ENCODE assay signal across 8 mouse cellular contexts in the genomic region with DNA sequence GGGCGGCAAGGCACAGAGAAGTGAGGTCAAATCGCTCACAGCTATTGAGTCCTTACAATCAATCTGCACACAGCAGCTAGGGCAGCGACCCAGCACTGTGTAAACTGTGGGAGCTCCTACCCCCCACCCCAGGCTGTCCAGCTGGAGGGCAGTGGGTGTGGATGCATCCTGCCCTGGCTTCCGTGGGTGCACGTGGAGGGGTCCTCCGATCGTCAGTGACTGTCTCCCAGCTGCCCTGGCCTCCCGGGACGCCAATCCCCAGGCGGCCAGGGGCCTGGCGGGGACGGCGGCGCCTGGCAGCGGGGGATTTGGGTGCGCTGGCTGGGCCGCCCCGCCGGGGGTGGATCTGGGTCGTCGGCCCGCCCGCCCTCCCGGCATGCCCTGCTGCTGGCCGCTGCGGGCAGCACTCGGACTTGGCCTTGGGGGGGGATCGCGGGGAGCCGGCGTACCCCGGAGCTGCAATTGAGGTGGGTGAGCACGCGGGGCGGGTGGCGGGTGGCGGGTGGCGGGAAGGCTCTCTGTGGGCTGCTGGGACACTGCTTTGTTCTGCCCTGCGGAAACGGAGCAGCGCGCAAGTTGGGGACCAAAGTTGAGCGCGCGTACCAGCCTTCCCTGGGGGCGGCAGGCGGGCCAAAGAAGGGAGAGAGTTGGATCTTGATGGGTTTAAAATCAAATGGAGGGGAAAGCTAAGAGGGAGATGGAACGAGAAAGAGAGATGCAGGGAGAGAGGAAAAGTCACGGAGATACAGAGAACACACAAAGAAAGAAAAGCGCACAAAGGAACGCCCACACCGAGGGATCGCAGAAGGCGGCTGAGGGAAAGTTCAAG. TPM values are rescaled to one million over a fixed set of nuclear protein-coding genes. Genes with fewer than 3 reads are reported as not detected.
DNase-seq lines count a peak whose midpoint lies in the region; ATAC-seq lines count a peak whose summit lies in the region.

A gene (plus strand): TSS at position 183 of the 829 bp plus-strand sequence.

- peaks cover 14% of the 10 kb centered on the region for H3K4me1 ChIP-seq in embryonic facial prominence, embryonic 14.5 days (ENCODE audit: control insufficient read depth, insufficient read depth, low read length)

- intact Hi-C loops in heart, postnatal 10 days (cut with DNase I), result loop anchor here (2.0 to 10.0 kb wide), 2 partner anchors 113 to 385 kb away; a partner anchor contains a TSS

- H3K36me3 ChIP-seq in embryonic facial prominence, embryonic 14.5 days (ENCODE audit: control insufficient read depth, insufficient read depth, low read length), result peaks cover 21% of the 10 kb centered on the region

- no peaks in the 10 kb centered on the region for H3K9me3 ChIP-seq in embryonic facial prominence, embryonic 14.5 days (ENCODE audit: control insufficient read depth, low read length)

- peak within 1 kb of the TSS; percentile 86 for H3K4me2 ChIP-seq in embryonic facial prominence, embryonic 14.5 days (ENCODE audit: low read depth, low read length)

- H3K27ac ChIP-seq in embryonic facial prominence, embryonic 14.5 days (replicated peaks; ENCODE audit: low read depth, low read length), result peak within 1 kb of the TSS; percentile 88

- DNase-seq in cerebellum, adult 11 months, result peak; percentile 10
- peak; percentile 64 to 88 for DNase-seq in adrenal gland, adult (ENCODE audit: inconsistent age in 2 of 2, low spot score in 1 of 2)
- DNase-seq in embryonic facial prominence, embryonic 14.5 days (ENCODE audit: low spot score), result peak; percentile 53
- DNase-seq in heart, postnatal 10 days, result peak; percentile 57 to 63
- no peak for DNase-seq in layer of hippocampus, postnatal 25 days (ENCODE audit: extremely low spot score in 1 of 2, low spot score in 1 of 2)
- peak; percentile 56 for DNase-seq in mesoderm, embryonic 11.5 days (ENCODE audit: low read depth, low spot score)
- peak; percentile 53 for DNase-seq in testis, postnatal 10 days (ENCODE audit: low spot score)

- WGBS in embryonic facial prominence, embryonic 14.5 days, result 2% methylated on average over 37 of the region's 54 CpGs

- peak within 1 kb of the TSS; percentile 85 for H3K9ac ChIP-seq in embryonic facial prominence, embryonic 14.5 days (ENCODE audit: low read depth, low read length)

- H3K27me3 ChIP-seq in embryonic facial prominence, embryonic 14.5 days (replicated peaks; ENCODE audit: control insufficient read depth, insufficient read depth, low read length), result no peaks in the 10 kb centered on the region

- no peak for ATAC-seq in cerebellum, adult (ENCODE audit: insufficient number of reproducible peaks, low FRiP score, low TSS enrichment)
- peak; percentile 84 for ATAC-seq in embryonic facial prominence, embryonic 14.5 days (ENCODE audit: low read depth)

- H3K4me3 ChIP-seq in embryonic facial prominence, embryonic 14.5 days (ENCODE audit: low read depth, low read length), result peak within 1 kb of the TSS; percentile 64

RNA-seq across cellular contexts. Expression of the gene that starts here (rescaled TPM):
- 60.4 and 61.3 TPM in 2 replicates for polyA plus RNA-seq in embryonic facial prominence, embryonic 14.5 days (2014; fragmentation: Nextera tagmentation; extraction: Ambion mirVana)
- 10 to 100 TPM; 29.7 to 36.6 TPM for total RNA-seq in heart, postnatal 10 days (2021)
- total RNA-seq in layer of hippocampus, postnatal 25 days (2021), result 10 to 100 TPM; 10.3 to 11.2 TPM

Comparison
In these comparisons a context has a peak if more than half of its experiments do, and no peak if none do; other contexts are left out.
1. DNase-seq: peak in cerebellum, adult 11 months (single experiment), adrenal gland, adult (2 of 2), embryonic facial prominence, embryonic 14.5 days (single experiment), heart, postnatal 10 days (2 of 2), mesoderm, embryonic 11.5 days (single experiment) and testis, postnatal 10 days (single experiment); none in layer of hippocampus, postnatal 25 days (0 of 2).